ENCODE assay signal across 13 mouse cellular contexts in the genomic region with DNA sequence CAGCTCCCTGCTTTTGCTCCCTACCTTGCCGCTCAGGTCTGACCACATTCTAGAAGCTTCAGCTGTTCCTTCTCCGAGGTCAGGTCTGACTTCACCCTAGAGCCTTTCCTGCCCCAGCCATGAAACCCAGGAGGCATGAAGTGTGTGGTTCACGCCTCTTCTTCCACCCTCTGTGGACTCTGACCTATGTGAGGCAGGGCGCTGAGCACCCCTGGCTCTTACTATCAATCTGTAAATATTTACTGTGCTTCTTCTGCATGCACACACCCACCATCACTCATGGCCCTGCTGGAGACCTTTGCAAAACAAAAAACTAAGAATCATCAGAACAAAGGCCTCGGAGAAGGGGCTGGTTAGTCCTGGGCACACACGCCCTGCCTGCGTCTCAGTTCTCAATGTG. TPM values are rescaled to one million over a fixed set of nuclear protein-coding genes. Genes with fewer than 3 reads are reported as not detected.
DNase-seq lines count a peak whose midpoint lies in the region; ATAC-seq and TF ChIP-seq lines count a peak whose summit lies in the region.
"Had no signal": no experiment of that assay in that cellular context is flagged by ENCODE, and none has a peak within 500 bp of the region (broad histone marks: within the 10 kb centered on the region; RNA-seq: fewer than 3 reads in every experiment).

No protein-coding gene starts in this region.

- 52% methylated on average over 7 of the region's 7 CpGs for WGBS in kidney, embryonic 15.5 days
- WGBS in lung, postnatal 0 days: 34% methylated on average over 7 of the region's 7 CpGs

- H3K27me3 ChIP-seq in kidney, embryonic 15.5 days: no peaks in the 10 kb centered on the region
- H3K27me3 ChIP-seq in lung, postnatal 0 days (replicated peaks; ENCODE audit: insufficient read depth, low read length): no peaks in the 10 kb centered on the region
- H3K27me3 ChIP-seq: limb, embryonic 13.5 days had no signal

- no peak for ATAC-seq in kidney, embryonic 15.5 days (replicated peaks; ENCODE audit: low FRiP score)
- ATAC-seq in lung, postnatal 0 days: no peak

- peak overlapping the region; percentile 70 for H3K27ac ChIP-seq in kidney, embryonic 15.5 days
- H3K27ac ChIP-seq in lung, postnatal 0 days (ENCODE audit: low read length): no peak overlapping the region
- H3K27ac ChIP-seq: limb, embryonic 13.5 days had no signal

- H3K9me3 ChIP-seq in kidney, embryonic 15.5 days (replicated peaks): no peaks in the 10 kb centered on the region
- no peaks in the 10 kb centered on the region for H3K9me3 ChIP-seq in lung, postnatal 0 days (ENCODE audit: low read length)
- H3K9me3 ChIP-seq: limb, embryonic 13.5 days had no signal

- no peak for TF ChIP-seq CTCF in lung, postnatal 0 days (IDR thresholded peaks at IDR 0.05)

- peaks cover 58% of the 10 kb centered on the region for H3K4me1 ChIP-seq in kidney, embryonic 15.5 days
- H3K4me1 ChIP-seq in lung, postnatal 0 days (ENCODE audit: insufficient read depth, low read depth, low read length): peaks cover 10% of the 10 kb centered on the region; the same call in 1 of the 2 replicates

- H3K4me2 ChIP-seq in kidney, embryonic 15.5 days: no peak overlapping the region
- H3K4me2 ChIP-seq in lung, postnatal 0 days (replicated peaks; ENCODE audit: low read depth, low read length): no peak overlapping the region
- H3K4me2 ChIP-seq: limb, embryonic 13.5 days had no signal

- no peaks in the 10 kb centered on the region for H3K36me3 ChIP-seq in kidney, embryonic 15.5 days
- no peaks in the 10 kb centered on the region for H3K36me3 ChIP-seq in lung, postnatal 0 days (ENCODE audit: insufficient read depth, low read length)
- H3K36me3 ChIP-seq: limb, embryonic 13.5 days had no signal

- no peak overlapping the region for H3K4me3 ChIP-seq in kidney, embryonic 15.5 days (replicated peaks)
- H3K4me3 ChIP-seq in lung, postnatal 0 days (ENCODE audit: low read depth, low read length): no peak overlapping the region
- H3K4me3 ChIP-seq: limb, embryonic 13.5 days had no signal

- TF ChIP-seq EP300 in lung, postnatal 0 days (IDR thresholded peaks at IDR 0.05): peak; percentile 31; the same call in 1 of the 2 replicates

- 0 out of 2 replicates have a peak overlapping the region, but pooled peaks have one; percentile 10 for H3K9ac ChIP-seq in kidney, embryonic 15.5 days
- no peak overlapping the region for H3K9ac ChIP-seq in lung, postnatal 0 days (replicated peaks; ENCODE audit: low read depth)
- H3K9ac ChIP-seq: limb, embryonic 13.5 days had no signal

- peak; percentile 53 for DNase-seq in kidney, adult 11 months
- no peak for DNase-seq in kidney, postnatal 4 days
- peak; percentile 95 for DNase-seq in R1 (ENCODE audit: low read depth, low spot score)
- peak; percentile 31 for DNase-seq in lung, postnatal 0 days (ENCODE audit: low spot score)
- no peak for DNase-seq in gastrocnemius, postnatal 10 days
- DNase-seq in cerebellum, adult 11-12 months: no peak
- no peak for DNase-seq in retina, embryonic 14.5 days (ENCODE audit: low spot score)
- DNase-seq: cerebellum, postnatal 10 days; heart, adult 11 months; heart, postnatal 36 days; layer of hippocampus, adult 9-11 months had no signal

RNA-seq across cellular contexts. Expression of gene Rbfox2, which starts 31.6 kb away (rescaled TPM):
- polyA plus RNA-seq in kidney, embryonic 15.5 days (2015; fragmentation: Nextera tagmentation; extraction: Ambion mirVana): 41.6 and 47.7 TPM in 2 replicates
- 17.4 and 18.8 TPM in 2 replicates for polyA plus RNA-seq in lung, postnatal 0 days (2015; fragmentation: Nextera tagmentation; extraction: Ambion mirVana)
- total RNA-seq in gastrocnemius, postnatal 10 days (2021): 100 to 1,000 TPM; 219 to 240 TPM

Comparison
In these comparisons a context has a peak if more than half of its experiments do, and no peak if none do; other contexts are left out.
1. DNase-seq: peak in kidney, adult 11 months (single experiment), R1 (single experiment) and lung, postnatal 0 days (single experiment); none in kidney, postnatal 4 days (0 of 2), gastrocnemius, postnatal 10 days (single experiment), cerebellum, adult 11-12 months (single experiment) and retina, embryonic 14.5 days (single experiment).